Mouse (Mus musculus): Measurements from ENCODE around the gene Olfr985. TPM values are rescaled to one million over a fixed set of nuclear protein-coding genes. Genes with fewer than 3 reads are reported as not detected.

Olfr985 gene
- not detected for polyA plus RNA-seq (2017; shearing (Covaris generic))

DNA sequence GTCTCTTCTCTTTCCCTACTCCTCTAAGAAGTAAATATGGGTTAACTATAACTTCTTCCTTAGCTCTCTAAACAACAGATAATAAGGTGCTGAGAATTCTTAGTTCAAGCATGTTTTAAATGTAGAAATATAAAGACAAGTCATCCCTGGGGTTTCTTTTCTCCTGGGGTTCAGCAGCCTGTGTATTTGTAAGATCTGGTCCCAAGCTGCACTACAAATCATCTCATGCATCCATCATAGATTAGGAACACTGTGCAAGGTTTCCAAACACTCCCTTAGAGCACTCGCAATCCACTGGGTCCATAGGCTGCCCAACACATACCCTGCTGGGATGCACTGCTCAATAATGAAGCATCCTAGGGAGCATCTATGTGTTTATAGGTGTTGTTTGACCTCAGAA is at the start of gene Olfr985:
Gene Olfr985 (minus strand): TSS at position 101 of the 400 bp plus-strand sequence.

DNA sequence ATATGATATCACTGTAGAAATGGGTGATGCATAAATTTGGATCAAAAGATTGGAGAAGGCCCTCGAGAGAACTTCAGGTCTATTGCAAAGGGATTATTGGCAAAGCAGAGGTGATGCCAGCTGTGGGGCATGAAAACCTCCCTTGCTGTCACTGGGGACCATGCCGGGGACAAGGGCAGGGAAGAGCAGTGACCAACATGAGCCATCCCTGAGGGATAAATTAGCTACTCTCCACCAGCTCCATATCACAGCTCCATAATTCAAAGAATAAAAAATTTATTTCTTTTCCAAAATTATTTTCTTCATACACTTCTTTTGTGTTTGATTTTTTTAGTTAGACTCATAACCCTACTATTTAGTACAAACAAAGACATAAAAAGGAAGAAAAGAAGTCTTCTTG is 15.9 kb downstream of the Olfr985 start, which contains the start of gene Olfr984:
Gene Olfr984 (minus strand): TSS at position 101 of the 400 bp plus-strand sequence.

DNA sequence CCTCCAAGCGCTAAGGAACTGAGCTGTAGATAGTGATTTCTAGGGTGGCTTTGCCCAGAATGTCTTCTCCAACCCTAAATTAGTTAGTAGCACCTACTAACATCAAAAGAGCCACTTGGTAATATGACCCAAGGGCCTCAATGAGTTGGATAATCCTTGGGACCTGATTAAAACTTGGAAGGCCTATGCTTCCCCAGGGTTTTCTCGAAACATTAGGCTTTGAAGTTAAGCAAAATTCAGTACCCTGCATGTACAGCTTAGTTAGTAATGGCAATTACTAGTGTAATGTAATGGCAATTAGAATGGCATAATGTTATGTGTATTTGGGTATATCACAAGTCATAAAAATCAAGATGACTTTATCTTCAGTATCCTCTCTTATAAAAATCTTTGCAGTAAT is 36.5 kb downstream of the Olfr985 start, which contains the start of gene Olfr983:
Gene Olfr983 (minus strand): TSS at position 101 of the 400 bp plus-strand sequence.

Other genes starting within 250 kb of the Olfr985 start
- gene Olfr229, start 222.8 kb downstream of the Olfr985 start, polyA plus RNA-seq (2017; shearing (Covaris generic)) = not detected
- not detected for gene Olfr974, start 192.7 kb downstream of the Olfr985 start, polyA plus RNA-seq (2017; shearing (Covaris generic))
- gene Olfr975, start 178.1 kb downstream of the Olfr985 start, polyA plus RNA-seq (2017; shearing (Covaris generic)) = not detected
- not detected for gene Olfr976, start 169.1 kb downstream of the Olfr985 start, polyA plus RNA-seq (2017; shearing (Covaris generic))
- not detected for gene Olfr978, start 138.1 kb downstream of the Olfr985 start, polyA plus RNA-seq (2017; shearing (Covaris generic))
- not detected for gene Olfr979, start 126.7 kb downstream of the Olfr985 start, polyA plus RNA-seq (2017; shearing (Covaris generic))
- gene Olfr980, start 120.6 kb downstream of the Olfr985 start, polyA plus RNA-seq (2017; shearing (Covaris generic)) = not detected
- not detected for gene Olfr981, start 108.7 kb downstream of the Olfr985 start, polyA plus RNA-seq (2017; shearing (Covaris generic))
- gene Olfr982, start 56.4 kb downstream of the Olfr985 start, polyA plus RNA-seq (2017; shearing (Covaris generic)) = not detected
- gene Olfr983, start 36.6 kb downstream of the Olfr985 start, polyA plus RNA-seq (2017; shearing (Covaris generic)) = not detected
- gene Olfr984, start 16.0 kb downstream of the Olfr985 start, polyA plus RNA-seq (2017; shearing (Covaris generic)) = 0.05 TPM
- gene Tmem225, start 17.9 kb upstream of the Olfr985 start, polyA plus RNA-seq (2017; shearing (Covaris generic)) = not detected
- not detected for gene Olfr986, start 50.7 kb upstream of the Olfr985 start, polyA plus RNA-seq (2017; shearing (Covaris generic))
- 4.7 TPM for gene Zfp202, start 62.1 kb upstream of the Olfr985 start, polyA plus RNA-seq (2017; shearing (Covaris generic))
- 0.06 TPM for gene Scn3b, start 139.0 kb upstream of the Olfr985 start, polyA plus RNA-seq (2017; shearing (Covaris generic))